Mouse (Mus musculus) C2C12 (cell line): ENCODE data around the gene Hectd1.

Experiments used
- CEBPB ChIP-seq: IDR thresholded peaks from one replicate; pipeline ENCODE4 v1.6.1; 2011; ENCODE audit warnings: low read depth, mild to moderate bottlenecking, control low read depth, moderate library complexity
- CTCF ChIP-seq: IDR thresholded peaks from one replicate; pipeline ENCODE4 v1.5.1; 2011; ENCODE audit not compliant: control insufficient read depth, insufficient read depth, insufficient read length
- MAX ChIP-seq: IDR thresholded peaks from one replicate; pipeline ENCODE4 v1.6.1; 2011; ENCODE audit warnings: mild to moderate bottlenecking, control low read depth
- MYOD1 ChIP-seq: IDR thresholded peaks from one replicate; pipeline ENCODE4 v1.6.1; 2011; ENCODE audit warnings: low read depth; ENCODE audit not compliant: control insufficient read depth, insufficient read length
- MYOG ChIP-seq: IDR thresholded peaks from one replicate; pipeline ENCODE4 v1.6.1; 2011; ENCODE audit not compliant: control insufficient read depth, insufficient read length; ENCODE audit errors: extremely low read depth
- USF1 ChIP-seq: IDR thresholded peaks from one replicate; pipeline ENCODE4 v1.6.1; 2011; ENCODE audit warnings: low read depth, mild to moderate bottlenecking, control low read depth, moderate library complexity

DNA sequence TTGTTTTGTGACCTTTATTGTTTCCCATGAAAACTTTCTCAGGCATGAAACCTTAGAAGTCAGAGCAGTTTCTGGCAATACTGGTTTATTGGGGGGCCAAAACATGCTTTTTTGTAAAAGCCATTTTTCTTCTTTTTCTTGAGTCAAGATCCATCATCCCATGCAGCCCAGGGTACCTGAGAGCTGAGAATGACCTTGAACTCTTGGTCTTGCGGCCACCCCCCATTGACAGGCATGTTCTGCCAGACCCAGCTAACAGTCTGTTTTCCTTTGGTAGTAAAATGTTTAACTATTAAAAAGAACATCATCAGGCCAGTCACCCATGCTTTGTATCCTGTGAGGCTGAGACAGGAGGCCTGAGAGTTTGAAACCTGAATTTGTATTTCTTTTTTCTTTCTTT lies 15.9 kb upstream of the Hectd1 start:
- TF ChIP-seq CTCF: no peak
- no peak for TF ChIP-seq CEBPB
- TF ChIP-seq MYOD1: no peak
- TF ChIP-seq USF1: no peak
- TF ChIP-seq MAX: no peak
- TF ChIP-seq MYOG: no peak
